Mouse (Mus musculus) spleen, adult 2 months (tissue): Measurements from ENCODE around the gene Hic1. TPM values are rescaled to one million over a fixed set of nuclear protein-coding genes. Genes with fewer than 3 reads are reported as not detected.

Experiments used
- DNase-seq, 2 experiments: peaks; one replicate each; pipeline versions ENCODE4 v3.0.0 to v3.0.0-alpha.2; 2012 to 2021; ENCODE audit warnings: low spot score in 2 of 2, low read depth in 1 of 2
- H3K27ac ChIP-seq: fragments of 200-500 bp; 2 replicates; pipeline ENCODE4 v1.5.1; 2012; ENCODE audit warnings: low read length, inconsistent platforms; ENCODE audit not compliant: insufficient read depth
- H3K27me3 ChIP-seq: fragments of 200-500 bp; 2 replicates; pipeline ENCODE4 v1.6.1; 2012; ENCODE audit warnings: mild to moderate bottlenecking, moderate library complexity, low read length, inconsistent platforms; ENCODE audit not compliant: control insufficient read depth, insufficient read depth
- H3K36me3 ChIP-seq: fragments of 200-500 bp; 2 replicates; pipeline ENCODE4 v1.6.1; 2012; ENCODE audit warnings: mild to moderate bottlenecking, low read length, inconsistent platforms; ENCODE audit not compliant: control insufficient read depth, insufficient read depth
- H3K4me1 ChIP-seq: fragments of 200-500 bp; 2 replicates; pipeline ENCODE4 v1.6.1; 2011; ENCODE audit warnings: inconsistent platforms; ENCODE audit not compliant: control insufficient read depth, insufficient read depth, insufficient read length
- H3K4me3 ChIP-seq: fragments of 200-500 bp; 2 replicates; pipeline ENCODE4 v1.5.1; 2011; ENCODE audit warnings: mild to moderate bottlenecking, inconsistent platforms; ENCODE audit not compliant: insufficient read depth, insufficient read length; ENCODE audit errors: extremely low read depth
- CTCF ChIP-seq: fragments of 200-500 bp; IDR thresholded peaks from 2 replicates; pipeline ENCODE4 v1.5.1; 2011; ENCODE audit warnings: mild to moderate bottlenecking, inconsistent platforms; ENCODE audit not compliant: insufficient read depth, insufficient read length, insufficient replicate concordance; ENCODE audit errors: extremely low read depth
- POLR2A ChIP-seq: fragments of 200-500 bp; IDR thresholded peaks from 2 replicates; pipeline ENCODE4 v1.6.1; 2011; ENCODE audit warnings: low read depth, low read length, inconsistent platforms
- WGBS: fragments of 180-500 bp; shearing (Covaris S2); methylation state at CpG from one replicate; pipeline ENCODE4 v1.1.7; 2018; 5-methylcytosine and 5-hydroxymethylcytosine counted together
- polyA plus RNA-seq: library from polyadenylated mRNA; depleted of rRNA; stranded (reverse); fragments of >200 nt; gene quantifications from 2 replicates; pipeline ENCODE4 v1.2.3, GENCODE M21; 2012

Gene Hic1
- polyA plus RNA-seq, 1 experiment: 9.2 TPM

- no peak for TF ChIP-seq CTCF
- no peak for TF ChIP-seq POLR2A
- Histone ChIP-seq H3K4me1 (peaks cover 5% of the 10 kb centered on the region; the same call in 1 of the 2 replicates), H3K36me3 (peaks cover 11% of the 10 kb centered on the region), H3K27me3 (no peaks in the 10 kb centered on the region; the same call in 1 of the 2 replicates), H3K4me3 (no peak overlapping the region), H3K27ac (no peak overlapping the region)
- no peak for DNase-seq
- 90% methylated on average over 5 of the region's 5 CpGs for WGBS
Measured at GRCm38 (mm10) chr11:75156416-75156815, 12.9 kb downstream of the Hic1 start.

DNA sequence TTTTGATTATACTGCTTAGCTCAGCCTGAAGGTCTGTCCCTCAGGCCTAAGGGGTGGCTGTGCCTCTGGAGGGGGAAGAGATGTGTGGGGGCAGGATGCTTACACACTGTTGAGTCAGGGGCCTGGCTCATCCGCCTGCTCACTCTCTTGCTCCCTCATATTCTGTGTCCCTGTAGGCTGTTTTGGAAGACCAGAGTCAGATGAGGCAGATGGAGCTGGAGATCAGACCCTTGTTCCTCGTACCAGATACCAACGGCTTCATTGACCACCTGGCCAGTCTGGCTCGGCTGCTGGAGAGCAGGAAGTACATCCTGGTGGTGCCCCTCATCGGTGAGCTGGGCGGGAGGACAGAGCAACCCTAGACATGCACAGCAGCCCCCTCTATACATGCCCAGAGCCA, 13.3 kb downstream of the Hic1 start:
- Histone ChIP-seq H3K4me3 (no peak overlapping the region), H3K4me1 (peaks cover 5% of the 10 kb centered on the region; the same call in 1 of the 2 replicates), H3K27me3 (no peaks in the 10 kb centered on the region; the same call in 1 of the 2 replicates), H3K27ac (no peak overlapping the region), H3K36me3 (peaks cover 12% of the 10 kb centered on the region)
- TF ChIP-seq CTCF (no peak), POLR2A (no peak)
- 75% methylated on average over 6 of the region's 6 CpGs for WGBS
- no peak for DNase-seq

- no peak overlapping the region for H3K4me3 ChIP-seq
- 0 out of 2 replicates have a peak overlapping the region, but pooled peaks have one; percentile 25 for H3K27ac ChIP-seq
- TF ChIP-seq POLR2A (no peak), CTCF (no peak)
- no peak for DNase-seq
- no peaks in the 10 kb centered on the region; the same call in 1 of the 2 replicates for H3K27me3 ChIP-seq
- H3K4me1 ChIP-seq: peaks cover 5% of the 10 kb centered on the region; the same call in 1 of the 2 replicates
- 27% methylated on average over 6 of the region's 6 CpGs for WGBS
- peaks cover 10% of the 10 kb centered on the region for H3K36me3 ChIP-seq
Measured at GRCm38 (mm10) chr11:75154053-75154585, 15.2 kb downstream of the Hic1 start.

DNA sequence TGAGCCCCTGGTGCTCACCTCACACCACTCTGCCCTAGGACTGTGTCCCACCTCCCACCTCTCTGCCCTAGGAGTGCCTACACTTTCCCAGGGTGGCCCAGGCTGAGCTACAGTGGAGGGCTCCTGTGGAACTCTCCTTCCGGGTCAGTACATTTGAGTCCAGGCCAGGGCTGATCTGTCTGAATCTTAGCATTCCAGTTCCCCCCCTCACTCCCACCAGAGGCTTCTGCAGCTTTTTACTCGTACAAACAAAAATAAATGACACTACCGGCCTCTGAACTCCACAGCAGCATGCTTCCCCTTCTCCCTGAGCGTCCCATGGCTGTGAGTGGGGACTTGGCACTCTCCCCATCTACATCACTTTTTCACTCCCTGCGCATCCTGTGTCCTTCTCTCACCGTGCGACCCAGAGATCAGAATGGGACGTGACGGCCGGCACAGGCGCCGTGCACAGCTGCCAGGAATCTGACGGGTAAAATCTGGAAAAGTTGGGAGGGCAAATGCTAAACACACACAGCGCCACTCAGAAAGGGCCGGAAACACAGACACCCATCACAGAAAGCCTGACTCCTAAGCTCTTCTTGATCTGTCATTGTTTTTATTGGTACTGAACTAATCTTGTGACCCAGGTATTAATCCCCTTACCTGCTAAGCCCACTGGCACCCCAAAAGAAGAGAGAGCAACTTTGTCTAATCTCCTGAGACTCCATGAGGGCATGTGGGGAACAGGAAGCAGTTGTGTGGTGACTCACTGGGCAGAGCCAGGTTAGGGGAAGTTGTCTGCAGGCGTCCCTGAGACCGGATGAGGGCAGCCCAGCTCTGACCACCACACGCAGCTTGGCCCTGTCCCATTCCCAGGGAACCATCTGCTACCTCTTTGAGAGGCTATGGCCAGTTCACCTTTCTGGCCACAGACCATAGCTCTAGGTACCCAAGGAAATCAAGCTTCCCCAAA, 16.4 kb downstream of the Hic1 start:
- H3K27me3 ChIP-seq: no peaks in the 10 kb centered on the region
- peaks cover 5% of the 10 kb centered on the region; the same call in 1 of the 2 replicates for H3K4me1 ChIP-seq
- H3K27ac ChIP-seq: peak overlapping the region; percentile 86
- TF ChIP-seq POLR2A (no peak), CTCF (no peak)
- 57% methylated on average over 18 of the region's 18 CpGs for WGBS
- no peak for DNase-seq
- peaks cover 13% of the 10 kb centered on the region for H3K36me3 ChIP-seq
- H3K4me3 ChIP-seq: no peak overlapping the region

DNA sequence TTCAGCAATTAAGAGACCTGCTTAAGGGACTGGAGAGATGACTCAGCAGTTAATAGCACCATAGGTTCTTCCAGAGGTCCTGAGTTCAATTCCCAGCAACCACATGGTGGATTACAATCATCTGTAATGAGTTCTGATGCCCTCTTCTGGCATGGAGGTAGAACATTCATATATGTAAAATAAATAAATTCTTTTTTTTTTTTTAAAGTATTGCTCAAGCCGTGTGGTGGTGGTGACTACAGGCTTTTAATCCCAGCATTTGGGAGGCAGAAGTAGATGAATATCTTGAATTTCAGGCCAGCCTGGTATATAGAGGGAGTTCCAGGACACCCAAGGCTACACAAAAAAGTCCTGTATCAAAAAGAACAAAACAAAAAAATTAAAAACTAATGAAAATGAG, 19.0 kb downstream of the Hic1 start:
- Histone ChIP-seq H3K36me3 (peaks cover 9% of the 10 kb centered on the region), H3K4me1 (peaks cover 5% of the 10 kb centered on the region; the same call in 1 of the 2 replicates), H3K27ac (no peak overlapping the region), H3K4me3 (no peak overlapping the region), H3K27me3 (no peaks in the 10 kb centered on the region)
- no peak for DNase-seq
- WGBS: 82% methylated on average over 1 of the region's 1 CpGs
- no peak for TF ChIP-seq CTCF
- TF ChIP-seq POLR2A: no peak

GRCm38 (mm10) chr11:75148332-75149035, 20.8 kb downstream of the Hic1 start:
- H3K36me3 ChIP-seq: peaks cover 22% of the 10 kb centered on the region
- no peak overlapping the region for H3K27ac ChIP-seq
- no peak overlapping the region for H3K4me3 ChIP-seq
- TF ChIP-seq POLR2A (no peak), CTCF (no peak)
- peaks cover 5% of the 10 kb centered on the region; the same call in 1 of the 2 replicates for H3K4me1 ChIP-seq
- H3K27me3 ChIP-seq: no peaks in the 10 kb centered on the region
- WGBS: 93% methylated on average over 11 of the region's 11 CpGs
- no peak for DNase-seq
